ENCODE assay signal across 9 mouse cellular contexts in genomic region chr17:67978786-67979185, GRCm38 (mm10). TPM values are rescaled to one million over a fixed set of nuclear protein-coding genes. Genes with fewer than 3 reads are reported as not detected.
A peak's percentile ranks its signal among the peaks of the same experiment; 100 is the strongest.
DNase-seq lines count a peak whose midpoint lies in the region; ATAC-seq and TF ChIP-seq lines count a peak whose summit lies in the region.
"Had no signal": no experiment of that assay in that cellular context is flagged by ENCODE, and none has a peak within 500 bp of the region (broad histone marks: within the 10 kb centered on the region; RNA-seq: fewer than 3 reads in every experiment).

No protein-coding gene starts in this region.

- TF ChIP-seq POLR2A in kidney, adult 2 months (IDR thresholded peaks at IDR 0.05; ENCODE audit: low read depth, low read length): no peak

- no peak for TF ChIP-seq CTCF in kidney, adult 2 months (conservative IDR thresholded peaks at IDR 0.05; ENCODE audit: insufficient read depth, insufficient read length, low read depth, low read length)

- WGBS in kidney, adult 2 months: 15% methylated on average over 3 of the region's 3 CpGs

- no peaks in the 10 kb centered on the region for H3K36me3 ChIP-seq in kidney, adult 2 months (ENCODE audit: control insufficient read depth, insufficient read depth, low read length)
- H3K36me3 ChIP-seq: embryonic facial prominence, embryonic 12.5 days had no signal

- peak; percentile 29 for DNase-seq in embryo, embryonic 11 days
- no peak for DNase-seq in embryo, embryonic 10.5 days (ENCODE audit: low spot score)
- DNase-seq in adrenal gland, adult 18-20 months (ENCODE audit: low spot score in 2 of 2): peak; percentile 55 to 70
- DNase-seq in gastrocnemius, postnatal 25 days: peak; percentile 55
- DNase-seq in kidney, adult 2 months: peak; percentile 64
- peak; percentile 81 for DNase-seq in lung, postnatal 14 days
- DNase-seq in layer of hippocampus, postnatal 36 days: no peak

- no peak for ATAC-seq in erythroblast, adult 5-6 weeks (replicated peaks; ENCODE audit: low FRiP score, poor library complexity, severe bottlenecking)

- H3K27ac ChIP-seq in kidney, adult 2 months (ENCODE audit: insufficient read depth, low read depth, low read length): no peak overlapping the region
- H3K27ac ChIP-seq: embryonic facial prominence, embryonic 12.5 days had no signal

- no peak overlapping the region for H3K4me3 ChIP-seq in kidney, adult 2 months (ENCODE audit: insufficient read depth, low read depth, low read length)
- H3K4me3 ChIP-seq: embryonic facial prominence, embryonic 12.5 days had no signal

- H3K27me3 ChIP-seq in kidney, adult 2 months (replicated peaks; ENCODE audit: control insufficient read depth, insufficient read depth, low read length): no peaks in the 10 kb centered on the region
- H3K27me3 ChIP-seq: embryonic facial prominence, embryonic 12.5 days had no signal

- H3K4me1 ChIP-seq in kidney, adult 2 months (ENCODE audit: control insufficient read depth, insufficient read depth, low read length): no peaks in the 10 kb centered on the region

RNA-seq across cellular contexts. Expression of gene Arhgap28, which starts 25.1 kb away (rescaled TPM):
- 10 to 100 TPM in 1 of 2 experiments, 1 to 10 TPM in 1; 7.4 to 21.9 TPM for total RNA-seq in adrenal gland, adult 18-20 months (2021)
- 1 to 10 TPM; 1.1 to 1.6 TPM for total RNA-seq in gastrocnemius, postnatal 25 days (2021)
- 2.9 and 3.7 TPM in 2 replicates for polyA plus RNA-seq in kidney, adult 2 months (2012; rRNA removed)
- not detected in 2 replicates for total RNA-seq in erythroblast, adult 5-6 weeks (2015; ENCODE audit: low replicate concordance)
- total RNA-seq in erythroblast, adult 5-6 weeks (2017; ENCODE audit: low replicate concordance): not detected in 2 replicates
- under 1 TPM; 0.35 to 0.46 TPM for total RNA-seq in layer of hippocampus, postnatal 36 days (2021)

Comparison
In these comparisons a context has a peak if more than half of its experiments do, and no peak if none do; other contexts are left out.
1. DNase-seq: peak in embryo, embryonic 11 days (single experiment), adrenal gland, adult 18-20 months (2 of 2), gastrocnemius, postnatal 25 days (single experiment), kidney, adult 2 months (single experiment) and lung, postnatal 14 days (single experiment); none in embryo, embryonic 10.5 days (single experiment) and layer of hippocampus, postnatal 36 days (0 of 2).